Mouse (Mus musculus): ENCODE measurements at regions not wholly inside any gene's neighbourhood (a gene's known extent, or its start where the extent isn't known, plus 50 kb on each side); places are given as distances from the start of the nearest gene placed in this dataset.

DNA sequence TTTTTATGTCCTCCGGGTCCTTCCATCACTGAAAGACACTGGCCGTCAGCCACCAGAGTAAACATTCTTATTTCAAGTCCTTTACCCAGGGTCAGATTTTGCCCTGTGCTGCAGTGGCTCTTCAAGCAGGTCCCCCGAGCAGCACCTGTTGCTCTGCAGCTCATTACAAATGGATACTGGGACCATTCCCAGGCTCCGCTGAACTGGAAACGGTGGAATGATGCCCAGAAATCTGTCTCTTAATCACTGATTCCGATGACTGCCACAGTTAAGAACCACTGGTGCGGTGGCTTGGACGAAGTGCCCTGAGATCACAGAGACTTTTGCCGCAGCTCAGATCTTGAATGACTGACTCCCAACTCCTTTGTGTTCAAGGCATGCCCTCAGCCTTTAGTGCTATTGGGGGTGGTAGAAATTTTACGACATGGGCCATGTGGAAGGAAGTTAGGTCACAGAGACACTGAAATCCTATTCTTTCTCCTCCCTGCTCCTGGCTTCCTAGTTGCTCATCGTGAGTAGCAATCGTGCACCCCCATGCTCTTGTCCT is 179.6 kb upstream of the Prickle1 start:
- TF ChIP-seq POLR2A (IDR thresholded peaks at IDR 0.05; ENCODE audit: borderline replicate concordance, extremely low read depth, insufficient read depth, insufficient read length, poor library complexity, severe bottlenecking) (no peak), CTCF (IDR thresholded peaks at IDR 0.05; ENCODE audit: borderline replicate concordance, extremely low read depth, insufficient read depth, insufficient read length) (no peak)
- peak; percentile 89 for DNase-seq (ENCODE audit: low read depth)

DNA sequence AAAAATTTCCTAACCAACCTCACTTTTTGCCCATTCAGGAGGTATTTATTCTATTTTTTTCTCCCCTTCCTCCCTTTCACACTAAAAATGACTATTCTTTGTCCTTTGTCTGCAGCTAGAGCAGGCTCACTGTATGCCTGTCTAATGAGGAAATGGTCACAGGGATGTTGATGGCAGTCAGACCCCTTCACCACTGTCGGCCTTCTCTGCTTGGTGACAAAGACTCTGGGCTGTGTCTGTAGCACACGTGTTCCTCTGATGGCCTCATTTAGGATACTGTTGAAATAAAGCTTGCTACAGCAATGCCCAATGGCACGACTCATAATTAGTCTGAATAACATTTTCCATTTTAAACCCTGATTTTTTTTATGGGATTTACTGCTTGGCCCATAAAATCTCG is 178.6 kb upstream of the Prickle1 start:
- TF ChIP-seq POLR2A (IDR thresholded peaks at IDR 0.05; ENCODE audit: borderline replicate concordance, extremely low read depth, insufficient read depth, insufficient read length, poor library complexity, severe bottlenecking) = no peak
- no peak for TF ChIP-seq CTCF (IDR thresholded peaks at IDR 0.05; ENCODE audit: borderline replicate concordance, extremely low read depth, insufficient read depth, insufficient read length)
- peak; percentile 55 for DNase-seq (ENCODE audit: low read depth)

DNA sequence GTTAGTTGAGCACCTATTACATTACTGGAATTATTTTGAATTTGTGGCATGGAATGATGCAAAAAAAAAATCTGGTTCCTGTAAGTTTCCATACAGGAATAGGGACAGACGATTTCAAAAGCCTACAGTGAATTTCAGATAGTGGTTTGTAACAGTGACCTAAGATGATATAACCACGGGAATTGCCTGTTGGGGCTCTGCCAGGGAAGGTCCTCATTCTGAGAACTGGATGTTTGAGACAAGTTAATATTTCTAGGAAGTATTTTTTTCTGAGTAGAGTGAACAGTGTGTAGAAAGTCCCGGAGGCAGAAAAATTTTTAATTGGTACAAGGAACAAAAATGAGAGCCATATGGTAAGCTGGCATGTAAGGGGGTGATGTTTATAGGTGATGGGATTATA is 171.3 kb upstream of the Prickle1 start:
- TF ChIP-seq CTCF (IDR thresholded peaks at IDR 0.05; ENCODE audit: borderline replicate concordance, extremely low read depth, insufficient read depth, insufficient read length) (no peak), POLR2A (IDR thresholded peaks at IDR 0.05; ENCODE audit: borderline replicate concordance, extremely low read depth, insufficient read depth, insufficient read length, poor library complexity, severe bottlenecking) (no peak)
- no peak for DNase-seq (ENCODE audit: low read depth)

DNA sequence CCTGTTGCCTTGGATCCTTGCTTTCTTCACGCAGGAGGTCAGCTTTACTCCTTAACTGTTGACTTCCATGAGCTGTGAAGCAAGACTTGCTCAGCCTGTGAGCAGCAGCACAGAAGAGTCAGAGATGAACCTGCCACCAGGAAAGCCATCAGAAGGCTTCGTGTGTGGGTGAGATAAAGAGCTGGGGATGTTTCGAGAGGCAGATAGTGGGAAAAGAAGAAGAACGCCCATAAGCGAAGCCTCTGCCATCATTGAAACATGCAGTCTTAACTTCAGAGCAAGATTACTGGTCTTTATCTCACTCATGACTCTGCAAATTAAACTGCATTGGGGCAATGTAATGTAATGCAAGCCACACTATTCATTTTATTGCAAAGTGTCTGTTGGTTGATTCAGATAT is 167.4 kb upstream of the Prickle1 start:
- DNase-seq (ENCODE audit: low read depth) = no peak
- TF ChIP-seq CTCF (IDR thresholded peaks at IDR 0.05; ENCODE audit: borderline replicate concordance, extremely low read depth, insufficient read depth, insufficient read length) = no peak
- no peak for TF ChIP-seq POLR2A (IDR thresholded peaks at IDR 0.05; ENCODE audit: borderline replicate concordance, extremely low read depth, insufficient read depth, insufficient read length, poor library complexity, severe bottlenecking)

DNA sequence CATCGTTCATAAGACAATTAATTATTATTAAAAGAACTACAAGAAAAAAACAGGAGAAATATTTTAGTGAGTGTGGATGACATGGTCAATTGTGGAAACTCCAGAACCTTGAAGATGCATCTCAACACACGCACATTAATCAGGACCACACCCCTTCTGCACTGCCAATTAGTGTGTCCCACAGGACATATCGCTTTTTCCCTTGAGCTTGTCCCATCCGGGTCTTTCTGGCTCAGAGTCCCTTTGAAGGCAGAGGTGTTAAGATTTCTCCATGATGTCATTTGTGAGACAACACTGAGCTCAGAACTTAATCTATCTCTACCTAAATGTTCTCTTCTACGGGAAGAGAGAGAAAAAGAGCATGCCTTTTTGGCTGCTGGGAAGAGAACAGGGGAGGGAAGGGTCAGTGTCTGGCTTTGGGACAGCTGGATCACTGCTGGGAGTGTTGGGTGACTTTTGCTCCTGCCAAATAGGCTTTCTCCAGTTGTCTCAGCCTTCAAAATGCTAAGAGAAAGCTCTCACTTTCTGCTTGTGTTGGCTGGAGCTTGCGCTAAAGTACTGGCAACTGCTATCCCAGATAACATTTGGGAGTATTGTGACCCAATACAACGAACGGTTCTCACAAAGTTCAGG is 162.6 kb upstream of the Prickle1 start:
- DNase-seq (ENCODE audit: low read depth) = no peak
- no peak for TF ChIP-seq CTCF (IDR thresholded peaks at IDR 0.05; ENCODE audit: borderline replicate concordance, extremely low read depth, insufficient read depth, insufficient read length)
- TF ChIP-seq POLR2A (IDR thresholded peaks at IDR 0.05; ENCODE audit: borderline replicate concordance, extremely low read depth, insufficient read depth, insufficient read length, poor library complexity, severe bottlenecking) = no peak

DNA sequence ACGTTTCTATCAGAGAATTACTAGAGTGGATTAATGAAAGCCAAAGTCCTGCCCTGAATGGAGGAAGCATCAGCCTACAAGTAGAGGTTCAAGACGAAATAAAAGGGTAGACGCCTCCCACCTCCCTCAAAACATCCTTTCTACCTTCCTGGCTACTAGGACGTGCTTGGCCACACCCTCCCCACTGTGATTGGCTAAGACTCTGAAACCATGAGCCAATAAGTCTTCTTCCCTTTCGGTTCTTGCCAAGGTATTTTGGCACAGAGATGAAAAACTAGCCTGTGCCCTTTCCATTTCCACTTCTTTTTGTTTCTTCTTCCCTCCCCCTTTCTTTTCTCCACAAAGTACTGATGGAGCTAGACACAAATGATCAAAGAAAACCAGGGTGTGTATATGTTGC is 160.3 kb upstream of the Prickle1 start:
- peak; percentile 71 for DNase-seq (ENCODE audit: low read depth)
- TF ChIP-seq CTCF (IDR thresholded peaks at IDR 0.05; ENCODE audit: borderline replicate concordance, extremely low read depth, insufficient read depth, insufficient read length) (no peak), POLR2A (IDR thresholded peaks at IDR 0.05; ENCODE audit: borderline replicate concordance, extremely low read depth, insufficient read depth, insufficient read length, poor library complexity, severe bottlenecking) (no peak)

DNA sequence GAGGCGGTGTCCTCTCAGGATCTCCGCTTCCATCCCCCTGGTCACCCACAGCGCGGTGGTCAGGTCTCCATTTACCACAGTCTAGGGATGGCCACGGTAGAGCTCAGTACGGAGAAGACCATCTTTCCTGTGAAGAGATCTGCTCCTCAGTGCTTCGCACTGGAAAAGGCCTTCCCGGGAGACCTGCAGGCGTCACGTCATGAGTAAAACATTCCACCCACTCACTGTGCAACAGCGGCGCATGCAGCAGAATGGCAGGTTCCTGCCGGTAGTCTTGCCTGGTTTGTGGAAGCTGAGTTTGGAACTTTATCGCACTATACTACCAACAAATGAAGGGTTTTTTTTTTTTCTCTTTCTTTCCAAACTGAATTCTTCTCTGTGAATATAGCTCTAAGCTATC is 156.1 kb upstream of the Prickle1 start:
- no peak for TF ChIP-seq POLR2A (IDR thresholded peaks at IDR 0.05; ENCODE audit: borderline replicate concordance, extremely low read depth, insufficient read depth, insufficient read length, poor library complexity, severe bottlenecking)
- no peak for TF ChIP-seq CTCF (IDR thresholded peaks at IDR 0.05; ENCODE audit: borderline replicate concordance, extremely low read depth, insufficient read depth, insufficient read length)
- no peak for DNase-seq (ENCODE audit: low read depth)

DNA sequence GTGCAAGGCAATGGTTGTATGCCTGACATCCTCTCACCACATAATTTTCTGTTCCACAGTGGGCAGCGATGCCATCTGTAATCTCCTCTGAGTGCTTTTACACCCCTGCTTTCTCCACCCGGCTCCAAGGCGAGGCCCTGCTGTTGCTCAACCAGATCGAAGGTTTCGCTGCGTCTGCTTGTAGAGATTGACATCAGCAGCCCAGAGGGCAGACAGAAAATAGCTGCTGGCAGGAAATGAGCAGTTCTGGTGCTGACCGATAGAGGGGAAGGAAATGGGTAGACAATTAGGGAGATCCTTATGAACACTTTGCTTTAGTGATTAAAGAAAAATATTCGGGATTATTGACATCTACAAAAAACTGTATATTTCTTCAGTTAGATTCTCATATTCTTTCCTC is 155.3 kb upstream of the Prickle1 start:
- peak; percentile 19 for DNase-seq (ENCODE audit: low read depth)
- TF ChIP-seq POLR2A (IDR thresholded peaks at IDR 0.05; ENCODE audit: borderline replicate concordance, extremely low read depth, insufficient read depth, insufficient read length, poor library complexity, severe bottlenecking) (no peak), CTCF (IDR thresholded peaks at IDR 0.05; ENCODE audit: borderline replicate concordance, extremely low read depth, insufficient read depth, insufficient read length) (peak; percentile 15; the same call in 1 of the 2 replicates)

DNA sequence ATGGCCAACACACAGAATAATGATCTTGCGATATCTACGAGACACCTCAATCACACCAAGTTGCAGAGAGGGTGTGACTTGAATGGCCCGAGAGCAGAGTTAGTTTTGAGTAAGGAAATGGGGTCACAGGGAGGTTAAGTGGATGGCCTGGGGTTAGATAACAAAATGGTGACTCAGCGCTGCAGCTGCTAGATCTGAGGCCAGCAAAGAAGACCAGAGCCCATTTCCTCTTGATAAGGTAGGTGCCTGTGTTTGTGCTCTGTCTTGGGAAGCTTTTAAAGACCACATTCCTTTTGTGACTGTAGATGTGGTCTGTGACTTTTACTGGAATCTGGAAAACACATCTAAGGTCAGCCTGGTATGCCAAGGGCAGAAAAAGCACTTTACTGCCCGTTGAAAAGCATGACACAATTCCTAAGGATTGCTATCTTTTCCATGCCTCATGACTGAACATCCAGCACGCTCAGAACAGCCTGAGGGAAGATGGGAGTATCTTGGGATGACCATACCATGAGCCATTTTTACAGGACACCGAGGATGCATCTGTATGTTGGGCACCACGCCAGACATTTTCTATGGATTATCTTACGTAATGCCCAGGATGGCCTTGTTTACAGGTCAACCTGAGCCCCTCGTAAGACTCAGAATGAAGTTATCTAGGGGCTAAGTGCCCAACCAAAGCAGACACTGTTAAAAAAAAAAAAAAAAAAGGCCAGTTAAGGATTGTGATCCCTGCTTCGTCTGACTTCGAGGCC is 148.7 kb upstream of the Prickle1 start:
- DNase-seq (ENCODE audit: low read depth) = no peak
- TF ChIP-seq CTCF (IDR thresholded peaks at IDR 0.05; ENCODE audit: borderline replicate concordance, extremely low read depth, insufficient read depth, insufficient read length) (no peak), POLR2A (IDR thresholded peaks at IDR 0.05; ENCODE audit: borderline replicate concordance, extremely low read depth, insufficient read depth, insufficient read length, poor library complexity, severe bottlenecking) (no peak)

DNA sequence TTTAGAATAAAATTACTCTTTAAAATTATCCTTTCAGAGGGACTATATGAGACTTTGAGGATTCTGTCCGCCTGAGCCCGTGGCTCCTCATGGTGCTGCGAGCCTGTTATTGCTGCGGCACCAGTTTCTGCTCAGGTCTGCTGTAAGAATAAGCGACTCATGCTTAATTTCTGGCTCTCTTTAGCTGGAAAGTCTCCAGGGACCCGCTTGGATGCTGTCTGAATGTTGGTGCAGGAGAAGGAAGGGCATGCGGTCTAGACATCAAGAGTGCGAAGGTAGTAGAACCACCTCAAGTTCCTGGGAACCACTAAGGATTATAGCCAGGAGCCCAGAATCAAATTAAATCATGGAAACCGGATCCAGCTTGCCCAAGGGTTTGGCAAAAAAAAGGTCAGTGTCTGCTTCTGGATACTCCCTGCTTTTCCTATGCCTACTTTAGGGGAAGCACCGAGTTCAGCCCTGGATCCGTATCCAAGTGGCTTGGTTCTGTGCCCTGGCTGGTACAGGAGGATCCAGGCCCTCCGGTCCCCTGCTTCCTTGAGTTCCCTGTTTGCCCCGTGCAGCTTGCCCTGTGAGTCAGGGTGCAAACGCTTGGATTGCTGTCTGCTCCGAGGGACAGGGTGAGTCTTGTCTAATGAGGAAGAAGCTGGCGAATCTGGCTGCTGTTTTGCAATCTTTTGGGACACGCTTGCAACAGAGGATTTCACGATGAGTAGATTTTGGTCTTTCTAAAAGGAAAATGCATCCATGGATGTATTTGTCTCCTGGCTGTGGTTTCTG is 138.2 kb upstream of the Prickle1 start:
- peak; percentile 22 for DNase-seq (ENCODE audit: low read depth)
- TF ChIP-seq CTCF (IDR thresholded peaks at IDR 0.05; ENCODE audit: borderline replicate concordance, extremely low read depth, insufficient read depth, insufficient read length) (no peak), POLR2A (IDR thresholded peaks at IDR 0.05; ENCODE audit: borderline replicate concordance, extremely low read depth, insufficient read depth, insufficient read length, poor library complexity, severe bottlenecking) (no peak)

DNA sequence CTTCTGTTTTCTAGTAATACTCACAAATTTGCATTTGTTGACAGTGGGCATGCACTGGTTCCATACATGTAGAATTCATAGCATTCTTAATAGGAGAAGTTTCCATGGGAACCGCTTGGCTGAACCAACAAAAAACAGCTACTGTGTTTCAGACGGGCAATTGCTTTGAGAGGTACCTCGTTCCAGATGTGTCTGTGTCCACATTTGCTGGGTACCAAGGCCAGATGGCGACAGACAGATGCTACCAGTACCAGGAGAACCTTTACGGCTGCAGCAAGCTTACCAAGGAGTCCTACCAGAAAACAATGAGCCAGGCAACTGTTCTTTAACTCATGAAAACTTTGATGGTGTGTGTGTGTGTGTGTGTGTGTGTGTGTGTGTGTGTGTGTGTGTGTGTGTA is 137.1 kb upstream of the Prickle1 start:
- peak; percentile 32 for DNase-seq (ENCODE audit: low read depth)
- TF ChIP-seq CTCF (IDR thresholded peaks at IDR 0.05; ENCODE audit: borderline replicate concordance, extremely low read depth, insufficient read depth, insufficient read length) (no peak), POLR2A (IDR thresholded peaks at IDR 0.05; ENCODE audit: borderline replicate concordance, extremely low read depth, insufficient read depth, insufficient read length, poor library complexity, severe bottlenecking) (no peak)
